Mouse (Mus musculus): ENCODE measurements around the gene 1500009C09Rik. TPM values are rescaled to one million over a fixed set of nuclear protein-coding genes. Genes with fewer than 3 reads are reported as not detected.

1500009C09Rik gene
- total RNA-seq, 2 experiments from 2014 or later: not detected

GRCm38 (mm10) chr15:82307107-82307506 is 54.9 kb downstream of the 1500009C09Rik start:
- ATAC-seq (replicated peaks; ENCODE audit: poor library complexity, severe bottlenecking): no peak

- ATAC-seq (replicated peaks; ENCODE audit: poor library complexity, severe bottlenecking): no peak
These were observed 56.2 kb downstream of the 1500009C09Rik start for GRCm38 (mm10) chr15:82308416-82308815.

Other genes starting within 250 kb of the 1500009C09Rik start
- 26.3 and 34.9 TPM in 2 replicates for gene Desi1, start 218.5 kb upstream of the 1500009C09Rik start, total RNA-seq (2014; fragmentation: Nextera tagmentation)
- 6.0 and 8.3 TPM in 2 replicates for gene Desi1, start 218.5 kb upstream of the 1500009C09Rik start, total RNA-seq (2017)
- gene Snu13, start 204.8 kb upstream of the 1500009C09Rik start, total RNA-seq (2014; fragmentation: Nextera tagmentation): 254 and 268 TPM in 2 replicates
- gene Snu13, start 204.8 kb upstream of the 1500009C09Rik start, total RNA-seq (2017): 183 and 209 TPM in 2 replicates
- gene 4930407I10Rik, start 193.2 kb upstream of the 1500009C09Rik start, total RNA-seq (2014; fragmentation: Nextera tagmentation): not detected in 2 replicates
- gene 4930407I10Rik, start 193.2 kb upstream of the 1500009C09Rik start, total RNA-seq (2017): not detected in 2 replicates
- not detected in 2 replicates for gene Mei1, start 182.4 kb upstream of the 1500009C09Rik start, total RNA-seq (2014; fragmentation: Nextera tagmentation)
- not detected in 2 replicates for gene Mei1, start 182.4 kb upstream of the 1500009C09Rik start, total RNA-seq (2017)
- 11.0 and 26.5 TPM in 2 replicates for gene Ccdc134, start 124.5 kb upstream of the 1500009C09Rik start, total RNA-seq (2014; fragmentation: Nextera tagmentation)
- 13.1 and 17.2 TPM in 2 replicates for gene Ccdc134, start 124.5 kb upstream of the 1500009C09Rik start, total RNA-seq (2017)
- gene Srebf2, start 105.2 kb upstream of the 1500009C09Rik start, total RNA-seq (2014; fragmentation: Nextera tagmentation): 19.0 and 24.3 TPM in 2 replicates
- 16.5 and 17.5 TPM in 2 replicates for gene Srebf2, start 105.2 kb upstream of the 1500009C09Rik start, total RNA-seq (2017)
- not detected in 2 replicates for gene Shisa8, start 39.6 kb upstream of the 1500009C09Rik start, total RNA-seq (2014; fragmentation: Nextera tagmentation)
- gene Shisa8, start 39.6 kb upstream of the 1500009C09Rik start, total RNA-seq (2017): not detected in 2 replicates
- gene Tnfrsf13c, start 28.0 kb upstream of the 1500009C09Rik start, total RNA-seq (2014; fragmentation: Nextera tagmentation): 0.49 TPM in 1 of 2 replicates, not detected in the other
- 0.46 TPM in 1 of 2 replicates, not detected in the other for gene Tnfrsf13c, start 28.0 kb upstream of the 1500009C09Rik start, total RNA-seq (2017)
- gene Cenpm, start 7.6 kb upstream of the 1500009C09Rik start, total RNA-seq (2014; fragmentation: Nextera tagmentation): 15.1 and 39.8 TPM in 2 replicates
- 21.9 and 22.0 TPM in 2 replicates for gene Cenpm, start 7.6 kb upstream of the 1500009C09Rik start, total RNA-seq (2017)
- gene Sept3, start 22.5 kb downstream of the 1500009C09Rik start, total RNA-seq (2014; fragmentation: Nextera tagmentation): 0.28 and 1.1 TPM in 2 replicates
- gene Sept3, start 22.5 kb downstream of the 1500009C09Rik start, total RNA-seq (2017): 0.13 and 0.67 TPM in 2 replicates
- gene Wbp2nl, start 46.6 kb downstream of the 1500009C09Rik start, total RNA-seq (2014; fragmentation: Nextera tagmentation): 0.52 TPM in 1 of 2 replicates, not detected in the other
- not detected in 2 replicates for gene Wbp2nl, start 46.6 kb downstream of the 1500009C09Rik start, total RNA-seq (2017)
- 45.0 and 63.1 TPM in 2 replicates for gene Naga, start 86.5 kb downstream of the 1500009C09Rik start, total RNA-seq (2014; fragmentation: Nextera tagmentation)
- 34.0 and 50.4 TPM in 2 replicates for gene Naga, start 86.5 kb downstream of the 1500009C09Rik start, total RNA-seq (2017)
- gene Pheta2, start 86.5 kb downstream of the 1500009C09Rik start, total RNA-seq (2014; fragmentation: Nextera tagmentation): 2.7 and 5.4 TPM in 2 replicates
- 1.9 and 4.1 TPM in 2 replicates for gene Pheta2, start 86.5 kb downstream of the 1500009C09Rik start, total RNA-seq (2017)
- 192 and 201 TPM in 2 replicates for gene Smdt1, start 86.6 kb downstream of the 1500009C09Rik start, total RNA-seq (2014; fragmentation: Nextera tagmentation)
- 84.4 and 94.6 TPM in 2 replicates for gene Smdt1, start 86.6 kb downstream of the 1500009C09Rik start, total RNA-seq (2017)
- 266 and 267 TPM in 2 replicates for gene Ndufa6, start 101.9 kb downstream of the 1500009C09Rik start, total RNA-seq (2014; fragmentation: Nextera tagmentation)
- 173 and 202 TPM in 2 replicates for gene Ndufa6, start 101.9 kb downstream of the 1500009C09Rik start, total RNA-seq (2017)
- gene Cyp2d22, start 127.9 kb downstream of the 1500009C09Rik start, total RNA-seq (2014; fragmentation: Nextera tagmentation): 0.54 TPM in 1 of 2 replicates, not detected in the other
- not detected in 2 replicates for gene Cyp2d22, start 127.9 kb downstream of the 1500009C09Rik start, total RNA-seq (2017)
- gene Cyp2d11, start 141.6 kb downstream of the 1500009C09Rik start, total RNA-seq (2014; fragmentation: Nextera tagmentation): not detected in 2 replicates
- not detected in 2 replicates for gene Cyp2d11, start 141.6 kb downstream of the 1500009C09Rik start, total RNA-seq (2017)
- not detected in 2 replicates for gene Cyp2d10, start 154.8 kb downstream of the 1500009C09Rik start, total RNA-seq (2014; fragmentation: Nextera tagmentation)
- not detected in 2 replicates for gene Cyp2d10, start 154.8 kb downstream of the 1500009C09Rik start, total RNA-seq (2017)
- gene Cyp2d9, start 181.0 kb downstream of the 1500009C09Rik start, total RNA-seq (2014; fragmentation: Nextera tagmentation): not detected in 2 replicates
- gene Cyp2d9, start 181.0 kb downstream of the 1500009C09Rik start, total RNA-seq (2017): not detected in 2 replicates

Measured in granulocyte monocyte progenitor cell, adult 5-6 weeks (primary cell).